Mouse (Mus musculus) liver, postnatal 0 days (tissue): ENCODE results near the gene Lamp2. TPM values are rescaled to one million over a fixed set of nuclear protein-coding genes. Genes with fewer than 3 reads are reported as not detected.
A peak's percentile ranks its signal among the peaks of the same experiment; 100 is the strongest.

ENCODE experiments used
- ATAC-seq: fragments of 200-750 bp; cut with Nextera tagmentation; 2 replicates; pipeline ENCODE4 v1.8.0; 2017; ENCODE audit warnings: mild to moderate bottlenecking, moderate library complexity
- DNase-seq: peaks from one replicate; pipeline ENCODE4 v3.0.0-alpha.2; 2016
- H3K27ac ChIP-seq: fragments of 300-500 bp; sonication (generic); 2 replicates; pipeline ENCODE4 v1.5.1; 2014; ENCODE audit warnings: antibody characterized with exemption, moderate library complexity, mild to moderate bottlenecking, low read depth
- H3K27me3 ChIP-seq: fragments of 300-500 bp; sonication (generic); 2 replicates; pipeline ENCODE4 v1.6.1; 2014; ENCODE audit warnings: low read length, control low read depth, mixed read lengths; ENCODE audit not compliant: insufficient read depth
- H3K36me3 ChIP-seq: fragments of 300-500 bp; sonication (generic); replicated peaks from 2 replicates; pipeline ENCODE4 v1.6.1; 2014; ENCODE audit warnings: mild to moderate bottlenecking, control low read depth, low read length, moderate library complexity, mixed read lengths; ENCODE audit not compliant: insufficient read depth
- H3K4me1 ChIP-seq: fragments of 300-500 bp; sonication (generic); 2 replicates; pipeline ENCODE4 v1.6.1; 2014; ENCODE audit warnings: antibody characterized with exemption, mild to moderate bottlenecking, control low read depth; ENCODE audit not compliant: insufficient read depth
- H3K4me2 ChIP-seq: fragments of 300-500 bp; sonication (generic); 2 replicates; pipeline ENCODE4 v1.6.1; 2014; ENCODE audit warnings: low read depth, mild to moderate bottlenecking, low read length, moderate library complexity, mixed read lengths
- H3K4me3 ChIP-seq: fragments of 300-500 bp; sonication (generic); 2 replicates; pipeline ENCODE4 v1.5.1; 2014; ENCODE audit warnings: low read depth, low read length
- H3K9ac ChIP-seq: fragments of 300-500 bp; sonication (generic); replicated peaks from 2 replicates; pipeline ENCODE4 v1.6.1; 2014; ENCODE audit warnings: mild to moderate bottlenecking, moderate library complexity
- H3K9me3 ChIP-seq: fragments of 300-500 bp; sonication (generic); 2 replicates; pipeline ENCODE4 v1.6.1; 2016; ENCODE audit warnings: mild to moderate bottlenecking, control low read depth, low read length, mixed read lengths
- CTCF ChIP-seq: sonication (generic); IDR thresholded peaks from 2 replicates; pipeline ENCODE4 v1.5.1; 2016; ENCODE audit warnings: antibody characterized with exemption, low read depth
- EP300 ChIP-seq: IDR thresholded peaks from 2 replicates; pipeline ENCODE4 v1.6.1; 2016; ENCODE audit warnings: antibody characterized with exemption, low read depth, mild to moderate bottlenecking
- WGBS: fragments of 180-500 bp; shearing (Covaris S2); extraction: QIAGEN DNeasy Blood & Tissue Kit; methylation state at CpG from one replicate; pipeline ENCODE4 v1.1.7; 2014; ENCODE audit not compliant: insufficient replicate concordance; 5-methylcytosine and 5-hydroxymethylcytosine counted together
- polyA plus RNA-seq: library from polyadenylated mRNA; unstranded; fragments of >200 nt; fragmentation: Nextera tagmentation; extraction: Ambion mirVana; gene quantifications from 2 replicates; pipeline ENCODE4 v1.2.1, GENCODE M21; 2015

The Lamp2 gene
- polyA plus RNA-seq, 1 experiment from 2014 or later = 208 TPM

- H3K4me2 ChIP-seq = peak overlapping the region; percentile 70
- H3K27ac ChIP-seq = peak overlapping the region; percentile 76
- ATAC-seq (peak; percentile 55), DNase-seq (no peak)
- no peaks in the 10 kb centered on the region for H3K9me3 ChIP-seq
- no peaks in the 10 kb centered on the region for H3K4me1 ChIP-seq
- TF ChIP-seq CTCF (no peak), EP300 (no peak)
- peak overlapping the region; percentile 65 for H3K4me3 ChIP-seq
- no peaks in the 10 kb centered on the region for H3K36me3 ChIP-seq
- WGBS = 11% methylated on average over 10 of the region's 10 CpGs
- H3K27me3 ChIP-seq = no peaks in the 10 kb centered on the region
- H3K9ac ChIP-seq = no peak overlapping the region
Observed at GRCm38 (mm10) chrX:38473164-38473536, 16.9 kb upstream of the Lamp2 start.

GRCm38 (mm10) chrX:38466236-38466635 is 10.0 kb upstream of the Lamp2 start:
- H3K27ac ChIP-seq = no peak overlapping the region
- no peak overlapping the region for H3K4me3 ChIP-seq
- H3K9me3 ChIP-seq = no peaks in the 10 kb centered on the region
- no peaks in the 10 kb centered on the region for H3K4me1 ChIP-seq
- no peaks in the 10 kb centered on the region for H3K27me3 ChIP-seq
- DNase-seq (no peak), ATAC-seq (no peak)
- no peaks in the 10 kb centered on the region for H3K36me3 ChIP-seq
- no peak overlapping the region for H3K9ac ChIP-seq
- no peak overlapping the region for H3K4me2 ChIP-seq
- no peak for TF ChIP-seq EP300
- TF ChIP-seq CTCF = no peak

GRCm38 (mm10) chrX:38463160-38463559 is 6.9 kb upstream of the Lamp2 start:
- Histone ChIP-seq H3K9me3 (no peaks in the 10 kb centered on the region), H3K4me2 (no peak overlapping the region), H3K36me3 (no peaks in the 10 kb centered on the region), H3K27me3 (no peaks in the 10 kb centered on the region), H3K9ac (no peak overlapping the region), H3K27ac (no peak overlapping the region), H3K4me1 (no peaks in the 10 kb centered on the region), H3K4me3 (no peak overlapping the region)
- WGBS = 72% methylated on average over 2 of the region's 2 CpGs
- ATAC-seq (peak; percentile 66; the same call in 1 of the 2 replicates), DNase-seq (no peak)
- TF ChIP-seq EP300 = no peak
- TF ChIP-seq CTCF = no peak

GRCm38 (mm10) chrX:38462101-38462500 is 5.8 kb upstream of the Lamp2 start:
- no peaks in the 10 kb centered on the region for H3K9me3 ChIP-seq
- no peak overlapping the region for H3K4me3 ChIP-seq
- no peak for TF ChIP-seq CTCF
- no peak for TF ChIP-seq EP300
- ATAC-seq = no peak
- WGBS = 71% methylated on average over 5 of the region's 5 CpGs
- H3K4me2 ChIP-seq = no peak overlapping the region
- no peak overlapping the region for H3K9ac ChIP-seq
- no peak overlapping the region for H3K27ac ChIP-seq
- H3K27me3 ChIP-seq = no peaks in the 10 kb centered on the region
- peaks cover 3% of the 10 kb centered on the region; the same call in 1 of the 2 replicates for H3K4me1 ChIP-seq
- DNase-seq = no peak
- no peaks in the 10 kb centered on the region for H3K36me3 ChIP-seq

GRCm38 (mm10) chrX:38460887-38461286 is 4.6 kb upstream of the Lamp2 start:
- peak overlapping the region; percentile 62 for H3K27ac ChIP-seq
- no peaks in the 10 kb centered on the region for H3K36me3 ChIP-seq
- 0 out of 2 replicates have a peak, but pooled peaks have one; percentile 21 for TF ChIP-seq EP300
- no peak for TF ChIP-seq CTCF

GRCm38 (mm10) chrX:38459076-38459475 is 2.8 kb upstream of the Lamp2 start:
- no peak for DNase-seq
- H3K9ac ChIP-seq = no peak overlapping the region
- TF ChIP-seq EP300 (no peak), CTCF (no peak)
- no peak overlapping the region for H3K27ac ChIP-seq
- H3K4me1 ChIP-seq = peaks cover 3% of the 10 kb centered on the region; the same call in 1 of the 2 replicates
- H3K9me3 ChIP-seq = no peaks in the 10 kb centered on the region
- no peak overlapping the region for H3K4me2 ChIP-seq
- H3K4me3 ChIP-seq = no peak overlapping the region
- WGBS = 78% methylated on average over 8 of the region's 8 CpGs
- no peak for ATAC-seq
- no peaks in the 10 kb centered on the region for H3K27me3 ChIP-seq
- no peaks in the 10 kb centered on the region for H3K36me3 ChIP-seq

More at GRCm38 (mm10) chrX:38460887-38461286, 4.6 kb upstream of the Lamp2 start:
- no peak for ATAC-seq
- DNase-seq = no peak
- no peak overlapping the region for H3K4me3 ChIP-seq
- no peaks in the 10 kb centered on the region for H3K9me3 ChIP-seq
- no peak overlapping the region for H3K4me2 ChIP-seq
- H3K4me1 ChIP-seq = peaks cover 3% of the 10 kb centered on the region; the same call in 1 of the 2 replicates
- H3K27me3 ChIP-seq = no peaks in the 10 kb centered on the region
- no peak overlapping the region for H3K9ac ChIP-seq
- WGBS = 24% methylated on average over 3 of the region's 3 CpGs

GRCm38 (mm10) chrX:38456635-38457006 is 367 bp upstream of the Lamp2 start:
- Histone ChIP-seq H3K36me3 (peaks cover 2% of the 10 kb centered on the region; the same call in 1 of the 2 replicates), H3K4me2 (peak overlapping the region; percentile 63; the same call in 1 of the 2 replicates)
- 27% methylated on average over 3 of the region's 3 CpGs for WGBS

More at GRCm38 (mm10) chrX:38456635-38457006, 367 bp upstream of the Lamp2 start:
- DNase-seq (no peak), ATAC-seq (no peak)
- Histone ChIP-seq H3K4me3 (no peak overlapping the region), H3K4me1 (peaks cover 3% of the 10 kb centered on the region; the same call in 1 of the 2 replicates), H3K9me3 (no peaks in the 10 kb centered on the region), H3K9ac (no peak overlapping the region), H3K27ac (0 out of 2 replicates have a peak overlapping the region, but pooled peaks have one; percentile 39), H3K27me3 (no peaks in the 10 kb centered on the region)
- no peak for TF ChIP-seq CTCF
- no peak for TF ChIP-seq EP300
